In genomic region chr17:13743709-13744079, GRCm38 (mm10) we compare ENCODE assay signal across 8 mouse cellular contexts. TPM values are rescaled to one million over a fixed set of nuclear protein-coding genes. Genes with fewer than 3 reads are reported as not detected.
DNase-seq lines count a peak whose midpoint lies in the region; ATAC-seq and TF ChIP-seq lines count a peak whose summit lies in the region.

No protein-coding gene starts in this region.

- ATAC-seq in liver, embryonic 11.5 days (replicated peaks; ENCODE audit: low FRiP score), result peak; percentile 25; the same call in 1 of the 2 replicates
- no peak for ATAC-seq in liver, embryonic 12.5 days
- ATAC-seq in heart, postnatal 0 days (ENCODE audit: insufficient read depth, low read depth), result peak; percentile 67
- ATAC-seq in limb, embryonic 15.5 days (ENCODE audit: insufficient number of reproducible peaks, low FRiP score, low TSS enrichment, low read depth), result 0 out of 2 replicates have a peak, but pooled peaks have one; percentile 56
- peak; percentile 95 for ATAC-seq in stomach, postnatal 0 days (ENCODE audit: low FRiP score, low TSS enrichment)
- ATAC-seq in erythroblast, adult 5-6 weeks (replicated peaks; ENCODE audit: low FRiP score, poor library complexity, severe bottlenecking), result no peak
- no peak for ATAC-seq in hindbrain, embryonic 12.5 days (ENCODE audit: low FRiP score)

- TF ChIP-seq EP300 in heart, postnatal 0 days (IDR thresholded peaks at IDR 0.05; ENCODE audit: low read depth), result no peak
- peak; percentile 71 for TF ChIP-seq EP300 in stomach, postnatal 0 days (optimal IDR thresholded peaks at IDR 0.05)

- H3K4me1 ChIP-seq in liver, embryonic 11.5 days (replicated peaks; ENCODE audit: control insufficient read depth, insufficient read depth, low read length), result peaks cover 10% of the 10 kb centered on the region
- peaks cover 22% of the 10 kb centered on the region for H3K4me1 ChIP-seq in liver, embryonic 12.5 days
- peaks cover 17% of the 10 kb centered on the region for H3K4me1 ChIP-seq in heart, postnatal 0 days (ENCODE audit: control insufficient read depth, insufficient read depth)
- peaks cover 45% of the 10 kb centered on the region for H3K4me1 ChIP-seq in limb, embryonic 15.5 days
- peaks cover 2% of the 10 kb centered on the region; the same call in 1 of the 2 replicates for H3K4me1 ChIP-seq in stomach, postnatal 0 days (replicated peaks; ENCODE audit: control insufficient read depth, insufficient read depth)
- H3K4me1 ChIP-seq in hindbrain, embryonic 12.5 days, result peaks cover 29% of the 10 kb centered on the region

- H3K27me3 ChIP-seq in liver, embryonic 11.5 days (replicated peaks; ENCODE audit: control insufficient read depth, insufficient read depth, low read length), result peaks cover 8% of the 10 kb centered on the region; the same call in 1 of the 2 replicates
- peaks cover 36% of the 10 kb centered on the region; the same call in 1 of the 2 replicates for H3K27me3 ChIP-seq in liver, embryonic 12.5 days (replicated peaks)
- 0 out of 2 replicates have a peak, but pooled peaks cover 3% of the 10 kb centered on the region for H3K27me3 ChIP-seq in heart, postnatal 0 days (ENCODE audit: control insufficient read depth, insufficient read depth, low read length)
- H3K27me3 ChIP-seq in limb, embryonic 15.5 days, result no peaks in the 10 kb centered on the region
- H3K27me3 ChIP-seq in stomach, postnatal 0 days (ENCODE audit: control insufficient read depth, insufficient read depth, low read length), result no peaks in the 10 kb centered on the region
- no peaks in the 10 kb centered on the region for H3K27me3 ChIP-seq in hindbrain, embryonic 12.5 days

- no peak overlapping the region for H3K4me3 ChIP-seq in liver, embryonic 11.5 days (ENCODE audit: low read depth, low read length)
- H3K4me3 ChIP-seq in liver, embryonic 12.5 days, result no peak overlapping the region
- H3K4me3 ChIP-seq in heart, postnatal 0 days (ENCODE audit: low read depth, low read length), result no peak overlapping the region
- no peak overlapping the region for H3K4me3 ChIP-seq in limb, embryonic 15.5 days
- no peak overlapping the region for H3K4me3 ChIP-seq in stomach, postnatal 0 days (ENCODE audit: low read depth, low read length)
- H3K4me3 ChIP-seq in hindbrain, embryonic 12.5 days, result no peak overlapping the region

- H3K36me3 ChIP-seq in liver, embryonic 11.5 days (ENCODE audit: control insufficient read depth, insufficient read depth, low read length), result no peaks in the 10 kb centered on the region
- H3K36me3 ChIP-seq in liver, embryonic 12.5 days, result no peaks in the 10 kb centered on the region
- no peaks in the 10 kb centered on the region for H3K36me3 ChIP-seq in heart, postnatal 0 days (replicated peaks; ENCODE audit: control insufficient read depth, insufficient read depth, low read length)
- H3K36me3 ChIP-seq in limb, embryonic 15.5 days, result no peaks in the 10 kb centered on the region
- no peaks in the 10 kb centered on the region for H3K36me3 ChIP-seq in stomach, postnatal 0 days (ENCODE audit: control insufficient read depth, insufficient read depth, low read length)
- H3K36me3 ChIP-seq in hindbrain, embryonic 12.5 days, result no peaks in the 10 kb centered on the region

- no peak for TF ChIP-seq CTCF in heart, postnatal 0 days (IDR thresholded peaks at IDR 0.05; ENCODE audit: low read depth)
- no peak for TF ChIP-seq CTCF in stomach, postnatal 0 days (IDR thresholded peaks at IDR 0.05; ENCODE audit: low read depth)

- H3K9ac ChIP-seq in liver, embryonic 11.5 days (ENCODE audit: low read depth, low read length), result no peak overlapping the region
- no peak overlapping the region for H3K9ac ChIP-seq in liver, embryonic 12.5 days
- no peak overlapping the region for H3K9ac ChIP-seq in heart, postnatal 0 days (replicated peaks; ENCODE audit: low read depth, low read length)
- 0 out of 2 replicates have a peak overlapping the region, but pooled peaks have one; percentile 20 for H3K9ac ChIP-seq in limb, embryonic 15.5 days
- H3K9ac ChIP-seq in stomach, postnatal 0 days (ENCODE audit: low read length), result peak overlapping the region; percentile 41; the same call in 1 of the 2 replicates
- H3K9ac ChIP-seq in hindbrain, embryonic 12.5 days, result no peak overlapping the region

- WGBS in liver, embryonic 11.5 days, result 22% methylated on average over 5 of the region's 5 CpGs
- 27% methylated on average over 5 of the region's 5 CpGs for WGBS in liver, embryonic 12.5 days (ENCODE audit: insufficient replicate concordance)
- whole genome bisulfite sequencing in heart, postnatal 0 days, result 17% methylated on average over 5 of the region's 5 CpGs
- WGBS in limb, embryonic 15.5 days, result 23% methylated on average over 5 of the region's 5 CpGs
- WGBS in stomach, postnatal 0 days, result 20% methylated on average over 5 of the region's 5 CpGs
- WGBS in hindbrain, embryonic 12.5 days, result 50% methylated on average over 5 of the region's 5 CpGs

- H3K4me2 ChIP-seq in liver, embryonic 11.5 days, result no peak overlapping the region
- H3K4me2 ChIP-seq in liver, embryonic 12.5 days, result no peak overlapping the region
- H3K4me2 ChIP-seq in heart, postnatal 0 days (ENCODE audit: low read depth, low read length), result no peak overlapping the region
- H3K4me2 ChIP-seq in limb, embryonic 15.5 days, result peak overlapping the region; percentile 6; the same call in 1 of the 2 replicates
- no peak overlapping the region for H3K4me2 ChIP-seq in stomach, postnatal 0 days (replicated peaks; ENCODE audit: low read depth)
- H3K4me2 ChIP-seq in hindbrain, embryonic 12.5 days (replicated peaks), result no peak overlapping the region

- H3K27ac ChIP-seq in liver, embryonic 11.5 days (ENCODE audit: low read depth, low read length), result no peak overlapping the region
- no peak overlapping the region for H3K27ac ChIP-seq in liver, embryonic 12.5 days
- H3K27ac ChIP-seq in heart, postnatal 0 days (ENCODE audit: low read depth), result peak overlapping the region; percentile 46; the same call in 1 of the 2 replicates
- peak overlapping the region; percentile 79 for H3K27ac ChIP-seq in limb, embryonic 15.5 days
- peak overlapping the region; percentile 91 for H3K27ac ChIP-seq in stomach, postnatal 0 days (replicated peaks)
- no peak overlapping the region for H3K27ac ChIP-seq in hindbrain, embryonic 12.5 days

- no peaks in the 10 kb centered on the region for H3K9me3 ChIP-seq in liver, embryonic 11.5 days (ENCODE audit: control insufficient read depth, low read length)
- no peaks in the 10 kb centered on the region for H3K9me3 ChIP-seq in liver, embryonic 12.5 days (replicated peaks)
- H3K9me3 ChIP-seq in heart, postnatal 0 days (replicated peaks; ENCODE audit: control insufficient read depth, low read length), result no peaks in the 10 kb centered on the region
- no peaks in the 10 kb centered on the region for H3K9me3 ChIP-seq in limb, embryonic 15.5 days
- H3K9me3 ChIP-seq in stomach, postnatal 0 days (ENCODE audit: control insufficient read depth, low read length), result no peaks in the 10 kb centered on the region
- no peaks in the 10 kb centered on the region for H3K9me3 ChIP-seq in hindbrain, embryonic 12.5 days (replicated peaks)

- no peak for DNase-seq in liver, embryonic 11.5 days (ENCODE audit: low spot score)
- DNase-seq in heart, postnatal 0 days (ENCODE audit: low spot score), result peak; percentile 57
- DNase-seq in stomach, postnatal 0 days (ENCODE audit: low spot score), result peak; percentile 85
- no peak for DNase-seq in spleen, postnatal 14 days (ENCODE audit: low spot score in 2 of 2)

RNA-seq across cellular contexts. Expression of gene Afdn, which starts 16.6 kb away (rescaled TPM):
- 34.3 and 34.6 TPM in 2 replicates for polyA plus RNA-seq in liver, embryonic 11.5 days (2014; fragmentation: Nextera tagmentation; extraction: Ambion mirVana)
- polyA plus RNA-seq in liver, embryonic 12.5 days (2016; fragmentation: Nextera tagmentation; extraction: Ambion mirVana), result 19.4 and 21.3 TPM in 2 replicates
- 38.0 and 41.9 TPM in 2 replicates for total RNA-seq in heart, postnatal 0 days (2014; rRNA removed; ENCODE audit: low replicate concordance)
- polyA plus RNA-seq in heart, postnatal 0 days (2015; fragmentation: Nextera tagmentation; extraction: Ambion mirVana), result 49.4 and 52.8 TPM in 2 replicates
- polyA plus RNA-seq in limb, embryonic 15.5 days (2015; fragmentation: Nextera tagmentation; extraction: Ambion mirVana), result 71.2 and 79.9 TPM in 2 replicates
- polyA plus RNA-seq in stomach, postnatal 0 days (2015; fragmentation: Nextera tagmentation; extraction: Ambion mirVana), result 116 and 118 TPM in 2 replicates
- total RNA-seq in erythroblast, adult 5-6 weeks (2015; ENCODE audit: low replicate concordance), result 1.7 and 2.5 TPM in 2 replicates
- total RNA-seq in erythroblast, adult 5-6 weeks (2017; ENCODE audit: low replicate concordance), result 2.2 and 13.6 TPM in 2 replicates
- 153 and 156 TPM in 2 replicates for polyA plus RNA-seq in hindbrain, embryonic 12.5 days (2016; fragmentation: Nextera tagmentation; extraction: Ambion mirVana)

RNA-seq across cellular contexts. Expression of gene Tcte2, which starts 17.9 kb away (rescaled TPM):
- polyA plus RNA-seq in liver, embryonic 11.5 days (2014; fragmentation: Nextera tagmentation; extraction: Ambion mirVana), result 1.2 and 1.4 TPM in 2 replicates
- 0.33 and 0.49 TPM in 2 replicates for polyA plus RNA-seq in liver, embryonic 12.5 days (2016; fragmentation: Nextera tagmentation; extraction: Ambion mirVana)
- 0.58 and 0.92 TPM in 2 replicates for total RNA-seq in heart, postnatal 0 days (2014; rRNA removed; ENCODE audit: low replicate concordance)
- polyA plus RNA-seq in heart, postnatal 0 days (2015; fragmentation: Nextera tagmentation; extraction: Ambion mirVana), result 4.3 and 4.5 TPM in 2 replicates
- polyA plus RNA-seq in limb, embryonic 15.5 days (2015; fragmentation: Nextera tagmentation; extraction: Ambion mirVana), result 3.4 and 4.5 TPM in 2 replicates
- 3.3 and 3.6 TPM in 2 replicates for polyA plus RNA-seq in stomach, postnatal 0 days (2015; fragmentation: Nextera tagmentation; extraction: Ambion mirVana)
- 2.9 TPM in 1 of 2 replicates, not detected in the other for total RNA-seq in erythroblast, adult 5-6 weeks (2015; ENCODE audit: low replicate concordance)
- total RNA-seq in erythroblast, adult 5-6 weeks (2017; ENCODE audit: low replicate concordance), result not detected in 2 replicates
- polyA plus RNA-seq in hindbrain, embryonic 12.5 days (2016; fragmentation: Nextera tagmentation; extraction: Ambion mirVana), result 13.9 and 17.2 TPM in 2 replicates

Comparison
In these comparisons a context has a peak if more than half of its experiments do, and no peak if none do; other contexts are left out.
1. ATAC-seq: peak in liver, embryonic 11.5 days (single experiment), heart, postnatal 0 days (single experiment), limb, embryonic 15.5 days (single experiment) and stomach, postnatal 0 days (single experiment); none in liver, embryonic 12.5 days (single experiment), erythroblast, adult 5-6 weeks (single experiment) and hindbrain, embryonic 12.5 days (single experiment).
2. DNase-seq: peak in heart, postnatal 0 days (single experiment) and stomach, postnatal 0 days (single experiment); none in liver, embryonic 11.5 days (single experiment) and spleen, postnatal 14 days (0 of 2).
3. H3K27ac ChIP-seq: peak in heart, postnatal 0 days (single experiment), limb, embryonic 15.5 days (single experiment) and stomach, postnatal 0 days (single experiment); none in liver, embryonic 11.5 days (single experiment), liver, embryonic 12.5 days (single experiment) and hindbrain, embryonic 12.5 days (single experiment).
4. H3K9ac ChIP-seq: peak in limb, embryonic 15.5 days (single experiment) and stomach, postnatal 0 days (single experiment); none in liver, embryonic 11.5 days (single experiment), liver, embryonic 12.5 days (single experiment), heart, postnatal 0 days (single experiment) and hindbrain, embryonic 12.5 days (single experiment).